In the genomic region with DNA sequence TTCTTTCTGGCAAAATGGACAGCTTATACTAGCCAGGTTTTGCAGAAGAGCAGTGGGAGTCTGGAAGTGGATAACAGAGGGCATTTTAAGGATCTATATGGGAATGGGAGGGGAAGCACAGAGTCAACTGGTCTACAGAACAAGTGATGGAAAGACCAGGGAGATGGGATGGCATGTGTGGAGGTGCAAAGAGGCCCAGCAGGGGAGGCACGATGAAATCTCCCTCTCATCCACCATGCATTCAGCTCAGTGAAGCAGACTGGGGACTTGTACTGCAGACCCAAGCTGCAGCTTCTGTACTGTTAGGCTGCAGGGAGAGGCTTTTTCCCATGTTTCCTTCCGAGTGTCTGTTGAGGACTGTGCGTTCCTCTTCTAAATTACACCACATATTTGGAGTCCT, we compare ENCODE assay signal across 9 mouse cellular contexts. TPM values are rescaled to one million over a fixed set of nuclear protein-coding genes. Genes with fewer than 3 reads are reported as not detected.
DNase-seq lines count a peak whose midpoint lies in the region; ATAC-seq and TF ChIP-seq lines count a peak whose summit lies in the region.
"Had no signal": no experiment of that assay in that cellular context is flagged by ENCODE, and none has a peak within 500 bp of the region (broad histone marks: within the 10 kb centered on the region; RNA-seq: fewer than 3 reads in every experiment).

No protein-coding gene starts in this region.

- no peaks in the 10 kb centered on the region for H3K9me3 ChIP-seq in hindbrain, embryonic 12.5 days (replicated peaks)
- H3K9me3 ChIP-seq in midbrain, postnatal 0 days (ENCODE audit: low read length), result no peaks in the 10 kb centered on the region

- no peak for TF ChIP-seq CTCF in cortical plate, adult 2 months (IDR thresholded peaks at IDR 0.05; ENCODE audit: extremely low read depth, insufficient read depth, low read length)
- no peak for TF ChIP-seq CTCF in midbrain, postnatal 0 days (IDR thresholded peaks at IDR 0.05)

- H3K27me3 ChIP-seq in hindbrain, embryonic 12.5 days, result no peaks in the 10 kb centered on the region
- H3K27me3 ChIP-seq in midbrain, postnatal 0 days (ENCODE audit: insufficient read depth, low read length), result no peaks in the 10 kb centered on the region

- TF ChIP-seq POLR2A in cortical plate, adult 2 months (IDR thresholded peaks at IDR 0.05; ENCODE audit: extremely low read depth, insufficient read depth, low read length), result no peak

- H3K4me3 ChIP-seq in cortical plate, adult 2 months (ENCODE audit: insufficient read depth, low read length), result peak overlapping the region; percentile 71
- H3K4me3 ChIP-seq in hindbrain, embryonic 12.5 days, result peak overlapping the region; percentile 66
- peak overlapping the region; percentile 72 for H3K4me3 ChIP-seq in midbrain, postnatal 0 days (ENCODE audit: low read depth, low read length)

- H3K27ac ChIP-seq in cortical plate, adult 2 months (ENCODE audit: insufficient read depth, low read length), result no peak overlapping the region; the same call in 1 of the 2 replicates
- H3K27ac ChIP-seq in hindbrain, embryonic 12.5 days, result peak overlapping the region; percentile 91
- H3K27ac ChIP-seq in midbrain, postnatal 0 days (ENCODE audit: low read depth, low read length), result peak overlapping the region; percentile 93
- H3K27ac ChIP-seq: liver, embryonic 14.5 days had no signal

- peak overlapping the region; percentile 88 for H3K9ac ChIP-seq in hindbrain, embryonic 12.5 days
- H3K9ac ChIP-seq in midbrain, postnatal 0 days (replicated peaks; ENCODE audit: low read length, poor library complexity, severe bottlenecking), result peak overlapping the region; percentile 83
- H3K9ac ChIP-seq: liver, embryonic 14.5 days had no signal

- peaks cover 14% of the 10 kb centered on the region for H3K36me3 ChIP-seq in hindbrain, embryonic 12.5 days
- no peaks in the 10 kb centered on the region for H3K36me3 ChIP-seq in midbrain, postnatal 0 days (ENCODE audit: insufficient read depth, low read length)

- peak; percentile 46 for DNase-seq in left cerebral cortex, postnatal 4 days
- no peak for DNase-seq in left cerebral cortex, adult 11 months (ENCODE audit: low spot score)
- DNase-seq in midbrain, postnatal 0 days (ENCODE audit: low spot score), result peak; percentile 49
- DNase-seq in right cerebral cortex, postnatal 25 days, result no peak
- DNase-seq in gastrocnemius, postnatal 14 days, result no peak
- DNase-seq in thymus, postnatal 4 days, result no peak

- H3K4me2 ChIP-seq in hindbrain, embryonic 12.5 days (replicated peaks), result peak overlapping the region; percentile 67
- peak overlapping the region; percentile 78 for H3K4me2 ChIP-seq in midbrain, postnatal 0 days (ENCODE audit: low read depth, low read length, poor library complexity, severe bottlenecking)

- intact Hi-C loops in left cerebral cortex, postnatal 4 days (cut with DNase I), result no loop called here
- intact Hi-C loops in gastrocnemius, postnatal 14 days (cut with DNase I; ENCODE audit: low total_unique reads), result no loop called here

- peaks cover 4% of the 10 kb centered on the region for H3K4me1 ChIP-seq in cortical plate, adult 2 months (ENCODE audit: control insufficient read depth, insufficient read depth, low read length)
- peaks cover 23% of the 10 kb centered on the region for H3K4me1 ChIP-seq in hindbrain, embryonic 12.5 days
- H3K4me1 ChIP-seq in midbrain, postnatal 0 days (ENCODE audit: insufficient read depth, low read length), result peaks cover 5% of the 10 kb centered on the region

- ATAC-seq in hindbrain, embryonic 12.5 days (ENCODE audit: low FRiP score), result peak; percentile 21
- ATAC-seq in midbrain, postnatal 0 days (ENCODE audit: low FRiP score), result no peak

- 19% methylated on average over 3 of the region's 3 CpGs for WGBS in hindbrain, embryonic 12.5 days
- WGBS in midbrain, postnatal 0 days, result 0% methylated on average over 3 of the region's 3 CpGs

RNA-seq across cellular contexts. Expression of gene Fez1, which starts 12.2 kb away (rescaled TPM):
- total RNA-seq in left cerebral cortex, postnatal 4 days (2021), result 100 to 1,000 TPM; 365 to 373 TPM
- 318 and 330 TPM in 2 replicates for polyA plus RNA-seq in cortical plate, adult 2 months (2012; rRNA removed)
- 386 and 387 TPM in 2 replicates for polyA plus RNA-seq in hindbrain, embryonic 12.5 days (2016; fragmentation: Nextera tagmentation; extraction: Ambion mirVana)
- 371 and 469 TPM in 2 replicates for total RNA-seq in midbrain, postnatal 0 days (2014; rRNA removed)
- polyA plus RNA-seq in midbrain, postnatal 0 days (2015; fragmentation: Nextera tagmentation; extraction: Ambion mirVana), result 530 and 548 TPM in 2 replicates
- total RNA-seq in gastrocnemius, postnatal 14 days (2021), result 1 to 10 TPM; 2.3 to 3.7 TPM

RNA-seq across cellular contexts. Expression of gene Ei24, which starts 36.7 kb away (rescaled TPM):
- total RNA-seq in left cerebral cortex, postnatal 4 days (2021), result 100 to 1,000 TPM; 125 to 132 TPM
- 117 and 119 TPM in 2 replicates for polyA plus RNA-seq in cortical plate, adult 2 months (2012; rRNA removed)
- 119 TPM in 2 replicates for polyA plus RNA-seq in hindbrain, embryonic 12.5 days (2016; fragmentation: Nextera tagmentation; extraction: Ambion mirVana)
- 87.6 and 94.0 TPM in 2 replicates for total RNA-seq in midbrain, postnatal 0 days (2014; rRNA removed)
- polyA plus RNA-seq in midbrain, postnatal 0 days (2015; fragmentation: Nextera tagmentation; extraction: Ambion mirVana), result 103 and 106 TPM in 2 replicates
- total RNA-seq in gastrocnemius, postnatal 14 days (2021), result 10 to 100 TPM; 51.7 to 56.9 TPM

Comparison
In these comparisons a context has a peak if more than half of its experiments do, and no peak if none do; other contexts are left out.
1. DNase-seq: peak in left cerebral cortex, postnatal 4 days (single experiment) and midbrain, postnatal 0 days (single experiment); none in left cerebral cortex, adult 11 months (single experiment), right cerebral cortex, postnatal 25 days (single experiment), gastrocnemius, postnatal 14 days (single experiment) and thymus, postnatal 4 days (single experiment).
2. RNA of gene Fez1, which starts 12.2 kb away (total RNA-seq): 365 to 373 TPM in left cerebral cortex, postnatal 4 days and 371 to 469 TPM in midbrain, postnatal 0 days; 2.3 to 3.7 TPM in gastrocnemius, postnatal 14 days; every median in the first group is over 10 times any median in the second.
3. Peak in every context shown above with its lines, with median percentiles within 50 percentile points of each other: H3K4me3 ChIP-seq.